Mouse (Mus musculus) heart, adult 2 months (tissue): ENCODE results near the gene Trim25.

Experiments used
- CTCF ChIP-seq: fragments of 200-600 bp; IDR thresholded peaks from 2 replicates; pipeline ENCODE4 v1.8.1; 2022; ENCODE audit warnings: antibody characterized with exemption, mild to moderate bottlenecking, moderate library complexity
- EP300 ChIP-seq: fragments of 200-500 bp; IDR thresholded peaks from 2 replicates; pipeline ENCODE4 v1.6.1; 2011; ENCODE audit warnings: low read depth, low read length, control low read depth; ENCODE audit not compliant: insufficient read depth

DNA sequence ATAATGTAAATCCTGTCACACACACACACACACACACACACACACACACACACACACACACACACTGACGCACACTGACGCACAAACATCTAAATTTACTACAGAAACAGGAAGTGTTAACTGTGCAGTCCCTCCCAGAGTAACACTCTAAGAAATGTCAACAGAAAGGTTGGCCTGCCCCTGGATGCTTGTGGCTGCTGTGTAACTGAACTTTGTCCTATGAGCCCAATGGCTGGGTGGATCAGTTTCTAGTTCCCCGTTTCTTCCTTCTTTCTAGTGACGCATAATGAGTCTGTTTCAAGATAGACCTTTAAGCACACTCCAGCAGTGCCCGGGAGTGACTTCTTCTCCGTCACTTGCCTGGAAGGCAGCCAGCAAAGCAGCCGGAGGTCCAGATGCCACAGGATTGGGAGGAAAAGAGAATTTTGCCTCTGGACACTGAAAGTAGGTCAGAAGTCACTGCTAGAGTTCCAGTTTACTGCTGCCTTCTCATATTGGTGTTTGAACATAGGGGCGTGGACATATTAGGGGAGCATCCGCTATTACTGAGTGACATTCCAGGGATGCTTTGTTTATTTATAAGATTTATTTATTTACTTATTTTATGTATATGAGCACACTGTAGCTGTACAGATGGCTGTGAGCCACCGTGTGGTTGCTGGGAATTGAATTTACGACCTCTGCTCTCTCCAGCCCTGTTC lies 25.2 kb downstream of the Trim25 start:
- TF ChIP-seq CTCF (no peak), EP300 (peak; percentile 50; the same call in 1 of the 2 replicates)
